Mouse (Mus musculus) embryonic fibroblast, embryonic 13.5 days (primary cell): ENCODE data around the gene Pet100. TPM values are rescaled to one million over a fixed set of nuclear protein-coding genes. Genes with fewer than 3 reads are reported as not detected.

Source experiments
- H3K27ac ChIP-seq: 2 replicates; pipeline ENCODE4 v1.5.1; 2012; ENCODE audit warnings: low read length, control low read depth, inconsistent platforms; ENCODE audit not compliant: insufficient read depth
- H3K4me1 ChIP-seq: 2 replicates; pipeline ENCODE4 v1.6.1; 2011; ENCODE audit warnings: low read length; ENCODE audit not compliant: control insufficient read depth, insufficient read depth
- H3K4me3 ChIP-seq: 2 replicates; pipeline ENCODE4 v1.5.1; 2011; ENCODE audit warnings: mild to moderate bottlenecking, control low read depth, low read length; ENCODE audit not compliant: insufficient read depth
- CTCF ChIP-seq: IDR thresholded peaks from 2 replicates; pipeline ENCODE4 v1.5.1; 2011; ENCODE audit warnings: mild to moderate bottlenecking, control low read depth, low read length, moderate library complexity, borderline replicate concordance; ENCODE audit not compliant: insufficient read depth
- POLR2A ChIP-seq: IDR thresholded peaks from 2 replicates; pipeline ENCODE4 v1.6.1; 2011; ENCODE audit warnings: low read depth, mild to moderate bottlenecking, control low read depth, low read length, moderate library complexity
- polyA plus RNA-seq: library from polyadenylated mRNA; stranded (reverse); fragments of >200 nt; gene quantifications from 2 replicates; pipeline ENCODE4 v1.2.4, GENCODE M21; 2011; ENCODE audit warnings: low read depth; ENCODE audit not compliant: missing spikeins, insufficient read length

Gene Pet100
- polyA plus RNA-seq, 1 experiment, result 73.1 TPM

DNA sequence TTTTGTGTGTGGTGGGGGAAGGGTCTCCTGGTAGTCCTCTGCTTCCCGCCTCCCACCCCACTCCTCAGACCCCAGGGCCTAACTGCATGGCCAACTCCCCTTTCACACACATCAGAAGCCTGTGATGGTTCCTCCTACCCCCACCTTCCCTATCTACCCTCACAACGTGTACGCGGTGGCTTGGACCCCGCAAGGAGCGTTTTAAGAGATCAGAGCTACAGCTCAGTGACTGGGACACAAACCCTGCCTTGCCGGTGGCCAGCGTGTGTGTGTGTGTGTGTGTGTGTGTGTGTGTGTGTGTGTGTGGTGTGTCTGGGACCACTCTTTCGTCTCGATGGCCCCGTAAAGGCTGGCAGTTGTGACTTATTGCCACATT is 33.1 kb upstream of the Pet100 start:
- Histone ChIP-seq H3K27ac (no peak overlapping the region), H3K4me3 (no peak overlapping the region), H3K4me1 (no peaks in the 10 kb centered on the region)
- TF ChIP-seq POLR2A, result no peak
- TF ChIP-seq CTCF, result no peak

DNA sequence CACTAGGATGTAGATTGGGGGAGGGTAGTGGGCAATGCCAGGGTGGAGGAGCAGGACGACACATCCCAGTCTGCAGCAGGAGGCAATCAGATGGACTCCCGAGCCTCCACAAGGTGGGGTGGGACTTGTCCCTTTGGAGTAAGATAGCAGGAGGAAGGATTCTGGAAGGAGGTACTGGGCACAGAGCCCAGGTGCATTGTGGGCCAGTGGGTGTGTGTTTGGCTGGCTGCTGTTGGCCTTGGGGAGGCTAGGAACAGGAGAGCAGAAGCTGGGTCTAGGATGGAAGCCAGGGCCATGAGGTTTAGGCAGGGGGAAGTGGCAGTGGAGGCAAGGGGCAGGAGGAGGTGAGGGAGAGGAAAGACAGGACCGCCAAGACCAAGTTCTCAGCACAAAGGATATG is 27.9 kb upstream of the Pet100 start:
- TF ChIP-seq POLR2A (no peak), CTCF (no peak)
- no peaks in the 10 kb centered on the region for H3K4me1 ChIP-seq

DNA sequence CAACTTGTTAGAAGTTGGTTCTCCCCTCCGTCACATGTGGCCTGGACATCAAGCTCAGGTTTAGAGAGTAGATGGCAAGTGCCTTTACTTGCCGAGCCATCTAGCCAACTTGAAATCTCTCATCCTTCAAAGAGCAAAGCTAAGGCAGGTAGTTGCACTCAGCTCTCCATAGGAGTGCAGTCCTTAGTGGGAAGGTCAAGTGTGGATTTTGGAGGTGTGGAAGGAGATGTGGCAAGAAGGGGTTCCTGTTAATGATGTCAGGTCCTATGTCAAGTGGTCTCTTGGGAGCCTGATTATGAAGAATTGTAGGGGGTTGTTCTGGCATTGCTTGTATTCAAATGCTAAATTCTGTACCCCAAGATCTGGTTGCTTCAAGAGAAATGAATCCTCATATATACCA is 26.9 kb upstream of the Pet100 start:
- TF ChIP-seq POLR2A (no peak), CTCF (no peak)
- Histone ChIP-seq H3K4me3 (no peak overlapping the region), H3K27ac (no peak overlapping the region), H3K4me1 (no peaks in the 10 kb centered on the region)

More for the DNA sequence above, 27.9 kb upstream of the Pet100 start:
- Histone ChIP-seq H3K4me3 (no peak overlapping the region), H3K27ac (no peak overlapping the region)

DNA sequence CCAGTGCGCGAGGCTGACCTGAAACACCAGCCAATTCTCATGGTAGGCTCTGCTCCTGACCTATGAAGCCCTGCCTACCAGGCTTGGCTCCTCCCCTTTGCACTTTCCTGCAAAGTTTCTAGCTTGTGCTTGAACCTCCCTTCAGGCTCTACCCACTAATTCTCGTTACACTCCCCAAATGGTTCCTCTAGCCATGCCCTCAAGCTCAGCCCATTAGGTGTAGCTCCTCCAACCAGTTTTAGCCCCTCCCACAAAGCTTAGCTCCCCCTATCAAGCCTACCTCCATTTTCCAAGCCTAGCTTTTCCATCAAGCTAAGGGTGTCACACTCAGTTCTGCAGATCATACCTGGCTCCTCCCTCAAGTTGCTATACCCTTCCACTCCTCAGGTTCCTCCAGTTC is 23.3 kb upstream of the Pet100 start:
- TF ChIP-seq CTCF, result no peak
- no peak for TF ChIP-seq POLR2A
- Histone ChIP-seq H3K4me3 (no peak overlapping the region), H3K4me1 (no peaks in the 10 kb centered on the region), H3K27ac (no peak overlapping the region)

DNA sequence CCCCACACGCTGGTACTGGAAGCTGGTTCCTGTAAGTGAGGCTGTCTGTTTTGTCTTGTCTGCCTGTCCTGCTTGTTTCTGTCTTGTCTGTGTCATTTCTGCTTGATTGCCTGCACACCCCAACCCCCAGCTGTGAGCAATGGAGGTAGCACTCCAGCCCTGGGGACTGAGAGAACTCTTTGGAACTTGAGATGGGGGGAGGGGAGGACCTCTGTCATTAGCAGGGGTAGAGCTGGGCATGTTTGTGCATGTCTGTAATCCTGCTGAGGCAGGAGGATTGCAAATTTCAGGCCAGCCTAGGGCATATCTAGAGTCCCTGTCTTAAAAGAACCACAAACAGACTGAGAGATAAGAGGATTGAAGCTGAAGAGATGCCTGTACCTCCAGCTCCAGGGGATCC is 22.1 kb upstream of the Pet100 start:
- H3K4me1 ChIP-seq, result no peaks in the 10 kb centered on the region
- no peak for TF ChIP-seq CTCF
- TF ChIP-seq POLR2A, result no peak
- no peak overlapping the region for H3K4me3 ChIP-seq
- H3K27ac ChIP-seq, result no peak overlapping the region

DNA sequence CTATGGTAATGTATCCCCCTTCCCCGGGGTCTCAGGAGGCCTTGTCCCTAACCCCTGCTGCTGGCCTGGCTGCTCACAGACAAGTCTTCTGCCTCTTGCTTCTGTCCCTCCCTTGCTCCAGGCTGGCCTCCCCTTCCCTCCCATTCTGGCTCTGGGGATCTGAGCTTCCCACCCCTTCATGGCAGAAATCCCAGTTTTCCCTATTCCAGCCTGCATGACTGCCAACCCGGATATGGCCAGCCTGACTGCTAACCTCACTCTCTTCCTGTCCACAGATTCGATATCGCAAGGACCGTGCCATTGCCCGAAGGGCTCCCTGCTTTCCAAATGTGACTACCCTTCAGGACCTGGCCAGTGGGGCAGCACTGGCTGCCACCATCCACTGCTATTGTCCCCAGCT is 20.9 kb upstream of the Pet100 start:
- Histone ChIP-seq H3K4me3 (no peak overlapping the region), H3K27ac (no peak overlapping the region), H3K4me1 (no peaks in the 10 kb centered on the region)
- no peak for TF ChIP-seq CTCF
- no peak for TF ChIP-seq POLR2A

DNA sequence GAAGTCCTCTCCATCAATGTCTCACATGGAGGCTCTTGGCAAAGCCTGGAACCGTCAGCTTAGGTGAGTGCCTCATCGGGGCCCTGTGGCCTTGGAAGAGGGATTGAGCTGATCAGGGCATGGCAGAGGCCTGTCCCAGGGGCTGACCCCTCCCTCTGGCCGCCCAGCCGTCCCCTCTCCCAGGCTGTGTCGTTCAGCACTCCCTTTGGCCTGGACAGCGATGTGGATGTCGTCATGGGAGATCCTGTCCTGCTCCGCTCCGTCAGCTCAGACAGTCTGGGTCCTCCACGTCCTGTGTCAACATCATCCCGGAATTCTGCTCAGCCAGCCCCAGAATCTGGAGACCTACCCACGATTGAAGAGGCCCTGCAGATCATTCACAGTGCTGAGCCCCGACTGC is 17.9 kb upstream of the Pet100 start:
- Histone ChIP-seq H3K27ac (no peak overlapping the region), H3K4me3 (no peak overlapping the region), H3K4me1 (no peaks in the 10 kb centered on the region)
- TF ChIP-seq CTCF (no peak), POLR2A (no peak)

DNA sequence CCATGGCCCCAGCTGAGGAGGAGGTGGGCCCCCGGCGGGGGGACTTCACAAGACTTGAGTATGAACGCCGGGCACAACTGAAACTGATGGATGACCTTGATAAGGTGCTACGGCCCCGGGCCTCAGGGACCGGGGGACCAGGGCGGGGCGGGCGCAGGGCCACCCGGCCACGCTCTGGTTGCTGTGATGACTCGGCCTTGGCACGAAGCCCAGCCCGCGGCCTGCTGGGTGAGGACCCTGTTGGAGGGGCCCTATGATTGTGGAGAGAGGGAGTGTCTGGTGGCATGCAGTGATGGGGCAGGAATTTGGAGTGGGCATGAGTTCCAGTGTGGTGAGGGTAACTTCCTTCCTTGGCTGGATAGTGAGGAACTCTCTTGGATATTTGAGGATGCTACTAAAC is 14.8 kb upstream of the Pet100 start:
- Histone ChIP-seq H3K4me1 (no peaks in the 10 kb centered on the region), H3K27ac (no peak overlapping the region), H3K4me3 (no peak overlapping the region)
- no peak for TF ChIP-seq POLR2A

DNA sequence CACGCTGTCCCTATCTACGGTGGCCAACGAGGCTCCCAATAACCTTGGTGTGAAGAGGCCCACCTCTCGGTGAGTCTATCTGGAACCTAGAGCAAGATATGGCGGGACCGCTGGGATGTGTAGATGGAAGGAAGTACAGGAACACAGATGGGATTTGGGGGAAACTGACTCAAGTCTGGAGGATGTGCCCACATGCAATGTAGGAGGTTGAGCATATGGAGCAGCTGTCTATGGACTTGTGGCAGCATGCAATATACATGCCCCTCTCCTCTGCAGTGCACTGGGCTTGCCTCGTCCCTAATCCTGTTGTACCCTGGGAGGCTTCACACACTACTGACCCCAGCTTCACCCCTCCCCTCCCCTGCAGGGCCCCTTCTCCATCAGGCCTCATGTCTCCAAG is 13.5 kb upstream of the Pet100 start:
- TF ChIP-seq CTCF, result no peak
- TF ChIP-seq POLR2A, result no peak
- H3K4me3 ChIP-seq, result no peak overlapping the region
- no peak overlapping the region for H3K27ac ChIP-seq
- no peaks in the 10 kb centered on the region for H3K4me1 ChIP-seq

DNA sequence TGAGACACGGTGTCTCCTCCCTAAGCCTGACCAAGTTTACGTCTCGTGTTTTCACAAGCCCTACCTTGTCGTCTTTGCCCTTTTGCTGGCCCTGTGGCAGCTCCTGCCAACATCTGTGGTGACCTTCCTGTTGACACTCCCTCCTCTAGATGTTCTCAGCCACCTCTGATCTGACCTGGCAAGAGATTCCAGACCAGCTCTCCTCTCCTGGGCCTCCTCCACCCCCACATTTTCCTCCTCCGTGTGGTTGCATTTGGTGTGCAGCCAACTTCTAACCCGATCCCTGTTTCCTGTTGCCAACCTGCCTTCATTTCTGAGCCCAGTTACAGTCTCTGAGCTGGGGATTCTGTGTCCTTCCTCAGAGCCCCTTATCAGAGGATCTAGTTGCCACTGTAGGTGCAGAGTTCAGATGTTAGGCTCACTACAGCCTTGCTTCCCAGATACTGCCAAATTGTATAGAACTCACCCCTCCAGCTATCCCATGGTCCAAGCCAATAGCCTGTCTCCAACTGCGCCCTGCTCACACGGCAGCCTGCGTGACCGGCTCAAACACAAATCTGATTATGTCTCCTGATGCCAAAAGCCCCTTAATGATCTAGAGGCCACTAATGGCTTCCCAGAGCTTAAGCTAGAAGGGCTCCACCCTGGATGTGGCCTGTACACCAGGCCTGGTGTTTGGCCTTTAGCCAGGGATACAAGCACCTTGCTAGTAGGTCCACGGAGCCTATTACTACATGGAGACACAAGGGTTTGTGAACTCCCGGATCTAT is 12.1 kb upstream of the Pet100 start:
- Histone ChIP-seq H3K4me3 (no peak overlapping the region), H3K27ac (no peak overlapping the region), H3K4me1 (no peaks in the 10 kb centered on the region)
- no peak for TF ChIP-seq CTCF
- no peak for TF ChIP-seq POLR2A

DNA sequence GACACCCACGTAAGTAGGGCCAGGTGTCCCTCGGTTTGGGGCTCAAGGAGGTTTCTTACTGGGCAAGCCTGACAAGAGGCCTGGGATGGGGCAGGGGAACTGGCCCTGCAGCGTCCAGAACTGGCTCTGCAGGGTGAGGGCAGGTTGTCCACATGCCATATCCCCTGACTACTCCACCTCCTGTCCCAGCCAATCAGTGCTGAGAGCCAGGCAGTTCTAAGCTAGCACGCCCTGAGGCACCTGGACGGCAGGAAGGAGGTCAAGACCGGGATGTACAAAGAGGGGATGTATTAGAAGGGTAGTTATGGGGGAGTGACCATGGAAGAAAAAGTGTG is 11.6 kb upstream of the Pet100 start:
- TF ChIP-seq CTCF (no peak), POLR2A (no peak)
- Histone ChIP-seq H3K4me1 (no peaks in the 10 kb centered on the region), H3K4me3 (no peak overlapping the region), H3K27ac (no peak overlapping the region)
